Comparison of ENCODE assay signal across 18 mouse cellular contexts in the genomic region with DNA sequence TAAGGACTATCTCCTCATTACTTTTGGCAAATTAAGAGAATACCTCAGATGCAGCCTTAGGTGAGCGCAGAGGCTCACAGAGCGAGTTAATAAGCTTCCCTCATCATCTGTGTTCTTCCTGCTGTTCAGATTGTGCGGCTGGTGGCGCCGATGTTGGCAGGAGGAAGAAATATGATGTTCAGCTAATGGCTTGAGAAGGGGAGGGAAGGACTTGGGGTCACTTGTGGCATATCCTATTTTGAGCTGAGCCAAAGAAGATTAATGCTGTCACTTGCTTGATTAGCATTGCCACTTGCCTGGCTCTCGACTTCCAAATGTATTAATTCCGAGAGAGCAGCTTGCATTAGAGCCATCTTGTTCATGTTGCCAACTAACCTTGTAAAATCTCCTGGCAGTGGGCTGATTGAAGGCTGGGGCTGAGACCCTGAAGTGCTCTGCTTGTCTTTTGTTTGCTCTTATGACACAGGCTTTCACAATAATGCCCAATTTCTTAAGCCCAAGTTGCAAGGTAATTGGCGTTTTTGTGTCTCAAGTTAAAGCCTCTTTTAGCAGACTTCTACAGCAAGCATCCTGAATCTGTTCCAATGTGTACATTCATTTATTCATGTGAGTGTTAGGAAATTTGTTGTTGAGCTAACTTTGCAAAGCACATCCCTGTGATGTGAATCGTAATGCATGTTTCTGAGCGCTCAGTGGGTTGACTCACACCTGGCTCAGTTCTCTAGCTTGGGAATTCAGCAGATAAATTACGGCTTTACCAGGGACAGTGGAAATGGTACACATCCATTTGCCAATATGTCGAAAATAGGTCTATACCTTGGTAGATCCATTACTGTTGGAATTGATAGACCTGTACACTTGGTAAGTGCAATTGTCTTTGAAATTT.
DNase-seq lines count a peak whose midpoint lies in the region; ATAC-seq lines count a peak whose summit lies in the region.
"Had no signal": no experiment of that assay in that cellular context is flagged by ENCODE, and none has a peak within 500 bp of the region (broad histone marks: within the 10 kb centered on the region; RNA-seq: fewer than 3 reads in every experiment).

No protein-coding gene starts in this region.

- no peak overlapping the region for H3K4me2 ChIP-seq in midbrain, embryonic 13.5 days (replicated peaks)
- H3K4me2 ChIP-seq: neural tube, embryonic 15.5 days had no signal

- no peak overlapping the region for H3K9ac ChIP-seq in midbrain, embryonic 13.5 days (replicated peaks)
- H3K9ac ChIP-seq: liver, postnatal 0 days; neural tube, embryonic 15.5 days had no signal

- H3K27me3 ChIP-seq in midbrain, embryonic 13.5 days = no peaks in the 10 kb centered on the region
- no peaks in the 10 kb centered on the region for H3K27me3 ChIP-seq in midbrain, embryonic 10.5 days (ENCODE audit: low read depth, poor library complexity, severe bottlenecking)
- H3K27me3 ChIP-seq in limb, embryonic 10.5 days (ENCODE audit: low read depth, poor library complexity, severe bottlenecking) = no peaks in the 10 kb centered on the region
- H3K27me3 ChIP-seq: neural tube, embryonic 15.5 days had no signal

- no peaks in the 10 kb centered on the region for H3K4me1 ChIP-seq in midbrain, embryonic 13.5 days (replicated peaks)
- no peaks in the 10 kb centered on the region for H3K4me1 ChIP-seq in midbrain, embryonic 10.5 days
- no peaks in the 10 kb centered on the region for H3K4me1 ChIP-seq in limb, embryonic 10.5 days
- H3K4me1 ChIP-seq: heart, embryonic 10.5 days; neural tube, embryonic 15.5 days had no signal

- 76% methylated on average over 12 of the region's 12 CpGs for WGBS in midbrain, embryonic 13.5 days
- WGBS in midbrain, embryonic 10.5 days = 91% methylated on average over 12 of the region's 12 CpGs
- WGBS in limb, embryonic 10.5 days = 79% methylated on average over 12 of the region's 12 CpGs

- DNase-seq in frontal cortex, postnatal 36 days (ENCODE audit: low spot score in 2 of 2) = no peak
- DNase-seq in midbrain, embryonic 10.5 days (ENCODE audit: low spot score) = no peak
- DNase-seq in mesoderm, embryonic 11.5 days (ENCODE audit: low read depth, low spot score) = peak; percentile 16
- peak; percentile 55 for DNase-seq in retina, embryonic 14.5 days (ENCODE audit: low spot score)
- DNase-seq in limb, embryonic 10.5 days (ENCODE audit: low spot score) = no peak
- DNase-seq: adrenal gland, adult 2 months; cerebellum, postnatal 25 days; embryo, embryonic 11 days; kidney, adult 18-20 months; kidney, postnatal 14 days; liver, postnatal 0 days; lung, postnatal 14 days; thymus, postnatal 14 days had no signal

- peak; percentile 59 for ATAC-seq in frontal cortex, adult (ENCODE audit: low TSS enrichment)
- peak; percentile 58; the same call in 1 of the 2 replicates for ATAC-seq in midbrain, embryonic 13.5 days
- ATAC-seq: liver, postnatal 0 days had no signal

- H3K9me3 ChIP-seq in midbrain, embryonic 13.5 days = no peaks in the 10 kb centered on the region
- no peaks in the 10 kb centered on the region for H3K9me3 ChIP-seq in midbrain, embryonic 10.5 days (replicated peaks)
- H3K9me3 ChIP-seq in limb, embryonic 10.5 days (replicated peaks) = no peaks in the 10 kb centered on the region
- H3K9me3 ChIP-seq: heart, embryonic 10.5 days; neural tube, embryonic 15.5 days had no signal

- H3K36me3 ChIP-seq in midbrain, embryonic 13.5 days = no peaks in the 10 kb centered on the region
- no peaks in the 10 kb centered on the region for H3K36me3 ChIP-seq in midbrain, embryonic 10.5 days
- no peaks in the 10 kb centered on the region for H3K36me3 ChIP-seq in limb, embryonic 10.5 days
- H3K36me3 ChIP-seq: heart, embryonic 10.5 days; neural tube, embryonic 15.5 days had no signal

- no peak overlapping the region for H3K27ac ChIP-seq in midbrain, embryonic 13.5 days
- no peak overlapping the region for H3K27ac ChIP-seq in midbrain, embryonic 10.5 days (replicated peaks)
- no peak overlapping the region for H3K27ac ChIP-seq in limb, embryonic 10.5 days
- H3K27ac ChIP-seq: heart, embryonic 10.5 days; layer of hippocampus, adult 2 months; neural tube, embryonic 15.5 days had no signal

- no peak overlapping the region for H3K4me3 ChIP-seq in midbrain, embryonic 13.5 days (replicated peaks)
- no peak overlapping the region for H3K4me3 ChIP-seq in midbrain, embryonic 10.5 days
- no peak overlapping the region for H3K4me3 ChIP-seq in limb, embryonic 10.5 days
- H3K4me3 ChIP-seq: heart, embryonic 10.5 days; layer of hippocampus, adult 2 months; neural tube, embryonic 15.5 days had no signal

Comparison
In these comparisons a context has a peak if more than half of its experiments do, and no peak if none do; other contexts are left out.
1. DNase-seq: peak in mesoderm, embryonic 11.5 days (single experiment) and retina, embryonic 14.5 days (single experiment); none in frontal cortex, postnatal 36 days (0 of 2), midbrain, embryonic 10.5 days (single experiment) and limb, embryonic 10.5 days (single experiment).